Mouse (Mus musculus) testis, adult 2 months (tissue): Measurements from ENCODE around the gene Chkb. TPM values are rescaled to one million over a fixed set of nuclear protein-coding genes. Genes with fewer than 3 reads are reported as not detected.

Source experiments
- H3K27ac ChIP-seq: fragments of 200-500 bp; 2 replicates; pipeline ENCODE4 v1.5.1; 2012; ENCODE audit warnings: low read depth, low read length; ENCODE audit not compliant: control insufficient read depth, insufficient read depth
- H3K27me3 ChIP-seq: fragments of 200-500 bp; 2 replicates; pipeline ENCODE4 v1.6.1; 2012; ENCODE audit warnings: mild to moderate bottlenecking, low read length, moderate library complexity; ENCODE audit not compliant: control insufficient read depth, insufficient read depth
- H3K36me3 ChIP-seq: fragments of 200-500 bp; 2 replicates; pipeline ENCODE4 v1.6.1; 2012; ENCODE audit warnings: mild to moderate bottlenecking, low read length; ENCODE audit not compliant: control insufficient read depth, insufficient read depth
- H3K4me1 ChIP-seq: fragments of 200-500 bp; 2 replicates; pipeline ENCODE4 v1.6.1; 2012; ENCODE audit warnings: low read length; ENCODE audit not compliant: control insufficient read depth, insufficient read depth
- H3K4me3 ChIP-seq: fragments of 200-500 bp; 2 replicates; pipeline ENCODE4 v1.5.1; 2012; ENCODE audit warnings: low read depth, mild to moderate bottlenecking, low read length, moderate library complexity, mixed read lengths; ENCODE audit not compliant: control insufficient read depth
- CTCF ChIP-seq: fragments of 200-500 bp; IDR thresholded peaks from 2 replicates; pipeline ENCODE4 v1.5.1; 2012; ENCODE audit warnings: low read depth, mild to moderate bottlenecking, inconsistent platforms, low read length, moderate library complexity; ENCODE audit not compliant: control insufficient read depth, insufficient read depth, insufficient replicate concordance
- POLR2A ChIP-seq: fragments of 200-500 bp; IDR thresholded peaks from 2 replicates; pipeline ENCODE4 v1.6.1; 2012; ENCODE audit warnings: low read depth, mild to moderate bottlenecking, inconsistent platforms, low read length, moderate library complexity; ENCODE audit not compliant: control insufficient read depth
- polyA plus RNA-seq: library from polyadenylated mRNA; depleted of rRNA; stranded (reverse); fragments of >200 nt; gene quantifications from 2 replicates; pipeline ENCODE4 v1.2.3, GENCODE M21; 2012

Gene Chkb
- polyA plus RNA-seq, 1 experiment, result 52.8 TPM

DNA sequence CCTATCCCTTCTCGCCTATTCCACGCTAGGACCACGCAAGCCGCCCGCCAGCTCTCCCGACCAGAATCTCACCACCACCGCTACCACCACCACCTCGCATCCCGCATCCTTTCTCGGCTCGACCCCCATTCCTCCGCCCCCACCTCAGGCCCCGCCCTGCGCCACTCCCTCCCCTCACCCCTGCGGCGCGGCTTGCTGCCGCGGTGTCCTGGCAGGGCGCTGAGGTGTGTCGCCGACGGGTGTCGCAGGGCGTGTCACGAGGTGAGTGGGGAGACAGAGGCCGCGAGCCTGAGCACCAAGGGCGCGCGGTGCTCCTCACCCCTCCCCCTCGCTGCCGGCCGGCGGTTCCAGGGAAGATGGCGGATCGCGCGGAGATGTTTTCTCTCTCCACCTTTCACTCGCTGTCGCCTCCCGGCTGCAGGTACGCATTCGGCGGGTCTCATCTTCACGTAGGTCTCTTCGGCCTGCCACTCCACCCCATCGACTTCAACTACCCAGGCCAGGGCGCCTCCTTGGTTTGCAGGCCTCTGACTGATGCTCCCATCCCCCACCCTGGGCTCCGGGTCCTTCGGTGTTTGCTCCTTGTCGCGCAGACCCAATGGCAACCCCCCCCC, 24.3 kb upstream of the Chkb start, which contains the start of gene Mapk8ip2:
Gene Mapk8ip2 (plus strand): TSS at position 49 of the 614 bp plus-strand sequence.
- Histone ChIP-seq H3K27me3 (no peaks in the 10 kb centered on the region), H3K4me1 (peaks cover 13% of the 10 kb centered on the region), H3K36me3 (no peaks in the 10 kb centered on the region; the same call in 1 of the 2 replicates), H3K27ac (peak within 1 kb of the TSS; percentile 87), H3K4me3 (peak within 1 kb of the TSS; percentile 92)
- no peak for TF ChIP-seq CTCF
- TF ChIP-seq POLR2A, result peak; percentile 51

- Histone ChIP-seq H3K4me1 (peaks cover 13% of the 10 kb centered on the region), H3K4me3 (peak overlapping the region; percentile 92), H3K36me3 (no peaks in the 10 kb centered on the region; the same call in 1 of the 2 replicates), H3K27ac (no peak overlapping the region), H3K27me3 (no peaks in the 10 kb centered on the region)
- no peak for TF ChIP-seq POLR2A
These were observed 23.5 kb upstream of the Chkb start for GRCm38 (mm10) chr15:89452906-89453864.

DNA sequence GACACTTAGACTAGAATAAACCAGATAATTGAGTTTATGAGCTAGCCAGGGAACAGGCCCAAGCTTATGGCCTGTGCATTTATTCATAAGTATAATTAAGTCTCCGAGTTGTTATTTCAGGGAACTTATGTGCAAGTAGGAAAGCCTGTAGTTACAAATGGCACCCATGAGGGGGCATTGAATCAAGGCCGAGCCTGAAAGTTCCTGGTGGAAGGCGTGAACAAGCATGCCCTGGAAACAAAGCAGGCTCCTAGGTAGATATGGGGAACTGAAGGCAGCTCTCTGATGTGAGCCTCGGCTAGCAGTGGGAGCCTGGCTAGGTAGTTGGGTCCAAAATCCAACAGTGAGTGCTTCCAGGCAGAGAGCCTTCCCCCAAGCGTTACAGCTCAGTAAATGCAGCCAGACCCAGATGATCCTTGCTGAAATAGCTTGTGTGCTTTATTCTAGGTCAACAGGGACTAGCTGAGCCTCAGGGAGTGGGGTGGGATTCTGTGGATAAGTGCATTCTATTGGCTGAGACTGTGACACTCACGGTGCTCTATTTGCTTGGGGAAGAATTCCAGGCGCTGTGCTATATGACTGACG, 12.9 kb upstream of the Chkb start:
- Histone ChIP-seq H3K36me3 (no peaks in the 10 kb centered on the region), H3K27me3 (no peaks in the 10 kb centered on the region), H3K4me3 (peak overlapping the region; percentile 41), H3K4me1 (no peaks in the 10 kb centered on the region), H3K27ac (peak overlapping the region; percentile 66)
- TF ChIP-seq POLR2A, result no peak

GRCm38 (mm10) chr15:89435878-89436277, 6.2 kb upstream of the Chkb start:
- Histone ChIP-seq H3K27ac (no peak overlapping the region), H3K36me3 (no peaks in the 10 kb centered on the region), H3K27me3 (no peaks in the 10 kb centered on the region), H3K4me1 (peaks cover 2% of the 10 kb centered on the region; the same call in 1 of the 2 replicates), H3K4me3 (no peak overlapping the region)
- TF ChIP-seq CTCF, result no peak
- TF ChIP-seq POLR2A, result no peak

DNA sequence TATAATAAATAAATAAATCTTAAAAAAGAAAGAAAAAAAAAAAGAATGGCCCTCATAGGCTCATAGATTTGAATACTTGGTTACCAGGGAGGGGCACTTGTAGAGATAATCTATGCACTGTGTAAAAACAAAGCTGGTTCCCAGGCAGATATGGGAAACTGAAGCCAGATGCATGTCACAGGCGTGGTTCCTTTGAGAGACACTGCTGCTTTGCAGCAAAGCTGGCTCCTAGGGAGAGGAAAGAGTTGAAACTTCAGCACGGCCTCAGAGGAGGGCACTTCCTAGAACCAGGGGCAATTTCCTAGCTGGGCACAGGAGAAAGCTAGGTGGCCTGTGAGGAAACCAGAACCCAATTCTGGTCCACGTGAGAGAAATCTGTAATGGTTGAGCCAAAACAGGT, 4.4 kb upstream of the Chkb start:
- no peaks in the 10 kb centered on the region for H3K27me3 ChIP-seq
- peaks cover 2% of the 10 kb centered on the region; the same call in 1 of the 2 replicates for H3K4me1 ChIP-seq
- no peak overlapping the region for H3K27ac ChIP-seq
- no peaks in the 10 kb centered on the region for H3K36me3 ChIP-seq
- TF ChIP-seq POLR2A (no peak), CTCF (no peak)
- H3K4me3 ChIP-seq, result no peak overlapping the region

GRCm38 (mm10) chr15:89432946-89433345, 3.2 kb upstream of the Chkb start:
- Histone ChIP-seq H3K27me3 (no peaks in the 10 kb centered on the region), H3K27ac (no peak overlapping the region), H3K4me3 (no peak overlapping the region), H3K36me3 (no peaks in the 10 kb centered on the region), H3K4me1 (peaks cover 4% of the 10 kb centered on the region)
- TF ChIP-seq POLR2A (no peak), CTCF (no peak)

GRCm38 (mm10) chr15:89431806-89432205, 2.1 kb upstream of the Chkb start:
- Histone ChIP-seq H3K4me3 (no peak overlapping the region), H3K36me3 (no peaks in the 10 kb centered on the region), H3K4me1 (peaks cover 4% of the 10 kb centered on the region), H3K27ac (no peak overlapping the region), H3K27me3 (no peaks in the 10 kb centered on the region)
- TF ChIP-seq CTCF (no peak), POLR2A (no peak)
